Mouse (Mus musculus) limb, embryonic 12.5 days (tissue): ENCODE measurements around the gene Map7. TPM values are rescaled to one million over a fixed set of nuclear protein-coding genes. Genes with fewer than 3 reads are reported as not detected.
A peak's percentile ranks its signal among the peaks of the same experiment; 100 is the strongest.

Experiments used
- ATAC-seq: fragments of 200-750 bp; cut with Nextera tagmentation; 2 replicates; pipeline ENCODE4 v1.8.0; 2017; ENCODE audit warnings: low read depth, moderate TSS enrichment; ENCODE audit not compliant: insufficient number of reproducible peaks, insufficient read depth, low FRiP score, low TSS enrichment
- H3K27ac ChIP-seq: fragments of 300-500 bp; sonication (generic); 2 replicates; pipeline ENCODE4 v1.5.1; 2016; ENCODE audit warnings: mild to moderate bottlenecking, moderate library complexity
- H3K27me3 ChIP-seq: fragments of 300-500 bp; sonication (generic); 2 replicates; pipeline ENCODE4 v1.6.1; 2016; ENCODE audit warnings: mild to moderate bottlenecking, moderate library complexity
- H3K36me3 ChIP-seq: fragments of 300-500 bp; sonication (generic); 2 replicates; pipeline ENCODE4 v1.6.1; 2016; ENCODE audit warnings: mild to moderate bottlenecking, moderate library complexity
- H3K4me1 ChIP-seq: fragments of 300-500 bp; sonication (generic); replicated peaks from 2 replicates; pipeline ENCODE4 v1.6.1; 2016
- H3K4me2 ChIP-seq: fragments of 300-500 bp; sonication (generic); 2 replicates; pipeline ENCODE4 v1.6.1; 2016; ENCODE audit warnings: mild to moderate bottlenecking, moderate library complexity
- H3K4me3 ChIP-seq: fragments of 300-500 bp; sonication (generic); replicated peaks from 2 replicates; pipeline ENCODE4 v1.5.1; 2016; ENCODE audit warnings: mild to moderate bottlenecking
- H3K9ac ChIP-seq: fragments of 300-500 bp; sonication (generic); replicated peaks from 2 replicates; pipeline ENCODE4 v1.6.1; 2016; ENCODE audit warnings: mild to moderate bottlenecking, moderate library complexity
- H3K9me3 ChIP-seq: fragments of 300-500 bp; sonication (generic); 2 replicates; pipeline ENCODE4 v1.6.1; 2016; ENCODE audit warnings: mild to moderate bottlenecking, moderate library complexity
- WGBS: fragments of 180-500 bp; shearing (Covaris S2); methylation state at CpG from one replicate; pipeline ENCODE4 v1.1.7; 2016; 5-methylcytosine and 5-hydroxymethylcytosine counted together
- polyA plus RNA-seq: library from polyadenylated mRNA; unstranded; fragments of >200 nt; fragmentation: Nextera tagmentation; extraction: Ambion mirVana; gene quantifications from 2 replicates; pipeline ENCODE4 v1.2.1, GENCODE M21; 2016

Gene Map7
- 3.5 and 3.8 TPM in 2 replicates for polyA plus RNA-seq

DNA sequence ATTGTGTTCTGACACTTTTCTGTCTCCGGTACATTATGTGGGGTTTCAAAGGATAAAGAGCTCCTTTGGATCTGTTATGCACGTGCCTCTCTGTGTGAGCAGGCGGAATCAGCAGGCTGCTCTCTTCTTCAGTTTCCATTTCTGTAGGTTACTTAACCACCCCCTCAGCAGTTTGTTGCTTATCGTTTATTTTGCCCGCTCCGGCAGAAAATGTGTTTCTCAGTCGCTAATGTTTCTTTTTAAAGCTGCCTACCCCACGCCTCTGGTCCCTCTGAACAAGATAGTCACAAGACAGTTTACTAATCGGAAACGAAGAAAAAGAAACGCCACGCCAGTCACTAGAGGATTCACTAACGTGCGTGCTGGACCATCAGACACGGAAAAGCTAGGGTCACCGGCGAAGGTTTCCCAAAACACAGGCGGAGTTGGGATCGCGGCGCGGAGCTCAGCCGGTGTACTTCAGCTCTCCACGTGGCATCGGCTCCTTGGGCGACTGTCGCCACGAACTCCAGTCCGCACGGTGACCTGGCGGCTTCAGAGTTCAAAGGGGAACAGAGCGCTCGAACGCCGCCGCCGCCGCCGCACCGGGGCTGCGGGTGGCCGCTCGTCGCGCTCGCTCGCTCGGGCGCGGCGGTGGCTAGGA is at the start of gene Map7:
Gene Map7, plus strand, starts transcription at position 342 of the 643 bp plus-strand sequence.
- no peaks in the 10 kb centered on the region for H3K36me3 ChIP-seq
- H3K4me3 ChIP-seq, result peak within 1 kb of the TSS; percentile 80
- peaks cover 5% of the 10 kb centered on the region for H3K4me1 ChIP-seq
- H3K4me2 ChIP-seq, result peak within 1 kb of the TSS; percentile 93
- H3K27me3 ChIP-seq, result peaks cover 47% of the 10 kb centered on the region
- no peaks in the 10 kb centered on the region for H3K9me3 ChIP-seq
- 0 out of 2 replicates have a peak, but pooled peaks have one; percentile 14 for ATAC-seq
- WGBS, result 5% methylated on average over 50 of the region's 51 CpGs
- peak within 1 kb of the TSS; percentile 65 for H3K9ac ChIP-seq
- H3K27ac ChIP-seq, result no peak within 1 kb of the TSS

GRCm38 (mm10) chr10:20101456-20101855 is 46.8 kb upstream of the Map7 start:
- no peak for ATAC-seq
- H3K27me3 ChIP-seq, result no peaks in the 10 kb centered on the region
- WGBS, result 96% methylated on average over 6 of the region's 6 CpGs

GRCm38 (mm10) chr10:20104271-20104931 is 43.9 kb upstream of the Map7 start:
- H3K36me3 ChIP-seq, result no peaks in the 10 kb centered on the region
- H3K4me3 ChIP-seq, result no peak overlapping the region
- no peaks in the 10 kb centered on the region for H3K4me1 ChIP-seq
- ATAC-seq, result no peak
- no peak overlapping the region for H3K4me2 ChIP-seq
- WGBS, result 59% methylated on average over 8 of the region's 8 CpGs
- H3K27me3 ChIP-seq, result no peaks in the 10 kb centered on the region
- H3K9me3 ChIP-seq, result no peaks in the 10 kb centered on the region
- no peak overlapping the region for H3K9ac ChIP-seq
- H3K27ac ChIP-seq, result no peak overlapping the region

More at GRCm38 (mm10) chr10:20101456-20101855, 46.8 kb upstream of the Map7 start:
- H3K9me3 ChIP-seq, result no peaks in the 10 kb centered on the region
- no peaks in the 10 kb centered on the region for H3K36me3 ChIP-seq
- no peak overlapping the region for H3K4me3 ChIP-seq
- H3K4me2 ChIP-seq, result no peak overlapping the region
- H3K9ac ChIP-seq, result no peak overlapping the region
- no peaks in the 10 kb centered on the region for H3K4me1 ChIP-seq
- H3K27ac ChIP-seq, result no peak overlapping the region

- Histone ChIP-seq H3K4me3 (no peak overlapping the region), H3K9me3 (no peaks in the 10 kb centered on the region), H3K27ac (no peak overlapping the region), H3K27me3 (no peaks in the 10 kb centered on the region), H3K4me2 (no peak overlapping the region), H3K36me3 (no peaks in the 10 kb centered on the region), H3K4me1 (no peaks in the 10 kb centered on the region), H3K9ac (no peak overlapping the region)
- 79% methylated on average over 4 of the region's 4 CpGs for WGBS
- no peak for ATAC-seq
Observed at GRCm38 (mm10) chr10:20105575-20105974, 42.7 kb upstream of the Map7 start.

GRCm38 (mm10) chr10:20107031-20107430 is 41.2 kb upstream of the Map7 start:
- no peaks in the 10 kb centered on the region for H3K9me3 ChIP-seq
- no peak overlapping the region for H3K9ac ChIP-seq
- ATAC-seq, result no peak
- H3K36me3 ChIP-seq, result no peaks in the 10 kb centered on the region
- peaks cover 1% of the 10 kb centered on the region; the same call in 1 of the 2 replicates for H3K4me1 ChIP-seq
- no peak overlapping the region for H3K27ac ChIP-seq
- WGBS, result 93% methylated on average over 14 of the region's 14 CpGs
- no peak overlapping the region for H3K4me3 ChIP-seq
- no peak overlapping the region for H3K4me2 ChIP-seq
- no peaks in the 10 kb centered on the region for H3K27me3 ChIP-seq

- Histone ChIP-seq H3K36me3 (no peaks in the 10 kb centered on the region), H3K4me1 (peaks cover 6% of the 10 kb centered on the region; the same call in 1 of the 2 replicates), H3K27ac (no peak overlapping the region), H3K4me2 (no peak overlapping the region), H3K9me3 (no peaks in the 10 kb centered on the region), H3K4me3 (no peak overlapping the region), H3K27me3 (no peaks in the 10 kb centered on the region), H3K9ac (no peak overlapping the region)
- ATAC-seq, result no peak
- WGBS, result 88% methylated on average over 5 of the region's 5 CpGs
Observed at GRCm38 (mm10) chr10:20111508-20111907, 36.8 kb upstream of the Map7 start.

DNA sequence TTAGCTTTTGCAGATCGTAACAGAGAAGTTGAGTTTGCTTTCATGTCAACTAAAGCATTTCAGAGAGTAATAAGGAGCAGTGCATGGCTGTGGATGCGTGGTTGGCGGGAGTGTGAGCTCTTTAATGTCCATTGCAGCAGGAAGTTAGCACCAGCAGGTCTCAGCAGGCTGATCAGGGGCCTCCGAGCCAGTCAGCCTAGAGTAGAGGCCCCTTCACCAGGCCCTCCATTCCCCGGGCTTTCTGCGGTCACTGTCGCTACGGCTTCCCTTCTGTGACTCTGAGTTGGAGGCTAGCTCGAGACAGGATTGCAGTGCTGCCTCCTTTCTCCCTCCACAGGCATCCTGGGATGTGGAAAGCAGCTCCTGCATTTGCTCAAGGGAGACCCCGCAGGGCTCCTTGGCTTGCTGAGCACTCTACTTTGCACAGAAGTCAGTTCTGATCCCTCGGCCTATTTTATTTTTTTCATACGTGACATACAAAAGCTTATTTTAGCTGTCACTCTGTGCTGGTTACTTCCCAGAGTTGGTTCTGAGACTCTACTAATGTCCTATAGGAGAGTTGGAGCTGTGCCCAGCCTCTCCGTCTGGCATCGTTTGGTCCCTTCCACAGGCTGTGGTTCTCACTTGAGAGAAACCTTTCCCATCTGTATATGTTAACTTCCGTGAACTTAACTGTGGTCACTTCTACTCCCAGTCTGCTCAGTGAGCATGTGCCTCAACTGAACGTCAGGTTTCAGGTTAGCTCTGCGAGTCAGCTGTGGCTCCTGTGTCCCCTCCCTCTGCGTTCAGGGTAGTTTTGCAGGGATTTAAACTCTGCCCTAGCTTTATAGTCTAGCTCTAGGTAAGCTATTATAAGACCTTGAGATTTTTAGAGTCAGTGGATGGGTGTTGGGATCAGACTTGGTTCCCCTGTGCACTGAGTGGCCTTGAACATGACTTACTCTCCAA is 36.0 kb upstream of the Map7 start:
- 76% methylated on average over 18 of the region's 18 CpGs for WGBS
- H3K9ac ChIP-seq, result no peak overlapping the region
- H3K4me3 ChIP-seq, result no peak overlapping the region
- H3K4me1 ChIP-seq, result peaks cover 6% of the 10 kb centered on the region; the same call in 1 of the 2 replicates
- ATAC-seq, result no peak
- H3K27me3 ChIP-seq, result no peaks in the 10 kb centered on the region
- no peaks in the 10 kb centered on the region for H3K9me3 ChIP-seq
- no peak overlapping the region for H3K27ac ChIP-seq
- no peaks in the 10 kb centered on the region for H3K36me3 ChIP-seq
- no peak overlapping the region for H3K4me2 ChIP-seq

- Histone ChIP-seq H3K4me1 (0 out of 2 replicates have a peak, but pooled peaks cover 5% of the 10 kb centered on the region), H3K27ac (no peak overlapping the region), H3K4me2 (no peak overlapping the region), H3K36me3 (no peaks in the 10 kb centered on the region), H3K9me3 (no peaks in the 10 kb centered on the region), H3K4me3 (no peak overlapping the region), H3K27me3 (no peaks in the 10 kb centered on the region), H3K9ac (no peak overlapping the region)
- ATAC-seq, result no peak
- 91% methylated on average over 15 of the region's 15 CpGs for WGBS
Observed at GRCm38 (mm10) chr10:20119504-20120425, 28.5 kb upstream of the Map7 start.

GRCm38 (mm10) chr10:20121981-20122380 is 26.3 kb upstream of the Map7 start:
- Histone ChIP-seq H3K4me3 (no peak overlapping the region), H3K4me1 (0 out of 2 replicates have a peak, but pooled peaks cover 5% of the 10 kb centered on the region), H3K9ac (no peak overlapping the region), H3K27me3 (no peaks in the 10 kb centered on the region), H3K4me2 (no peak overlapping the region), H3K36me3 (no peaks in the 10 kb centered on the region), H3K27ac (no peak overlapping the region), H3K9me3 (no peaks in the 10 kb centered on the region)
- WGBS, result 72% methylated on average over 4 of the region's 4 CpGs
- ATAC-seq, result no peak

GRCm38 (mm10) chr10:20123401-20123800 is 24.9 kb upstream of the Map7 start:
- H3K9me3 ChIP-seq, result no peaks in the 10 kb centered on the region
- no peak overlapping the region for H3K4me3 ChIP-seq
- WGBS, result 60% methylated on average over 9 of the region's 9 CpGs
- H3K9ac ChIP-seq, result no peak overlapping the region
- no peak for ATAC-seq
- no peaks in the 10 kb centered on the region for H3K27me3 ChIP-seq
- no peak overlapping the region for H3K27ac ChIP-seq
- H3K4me2 ChIP-seq, result no peak overlapping the region
- H3K36me3 ChIP-seq, result no peaks in the 10 kb centered on the region
- 0 out of 2 replicates have a peak, but pooled peaks cover 5% of the 10 kb centered on the region for H3K4me1 ChIP-seq
